24 mouse cellular contexts compared by ENCODE assay signal in the genomic region with DNA sequence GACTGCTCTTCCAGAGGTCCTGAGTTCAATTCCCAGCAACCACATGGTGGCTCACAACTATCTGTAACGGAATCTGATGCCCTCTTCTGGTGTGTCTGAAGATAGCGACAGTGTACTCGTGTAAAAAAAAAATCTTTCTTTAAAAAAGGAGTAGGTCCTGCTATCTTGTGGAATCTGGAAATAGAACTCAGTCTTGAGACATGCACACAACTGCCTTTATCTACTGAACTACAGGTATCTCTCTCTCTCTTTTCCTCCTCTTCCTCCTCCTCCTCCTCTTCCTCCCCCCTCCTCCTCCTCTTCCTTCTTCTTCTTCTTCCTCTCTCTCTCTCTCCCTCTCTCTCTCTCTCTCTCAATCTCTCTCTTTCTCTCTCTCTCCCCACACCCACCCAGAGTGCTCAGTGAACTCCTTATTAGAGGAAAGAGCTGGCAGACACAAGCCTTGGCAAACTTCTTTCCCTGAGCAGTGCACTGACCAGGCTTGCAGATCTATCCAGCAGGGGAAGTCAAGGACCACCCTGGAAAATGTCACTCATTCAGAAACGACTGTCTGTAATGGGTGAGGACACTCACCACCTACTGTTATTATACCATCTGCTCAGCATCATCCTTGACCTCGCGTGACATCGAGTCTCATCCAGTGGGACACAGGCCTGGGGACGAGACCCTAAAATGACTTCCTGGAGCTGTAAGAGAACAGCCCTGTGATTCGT. TPM values are rescaled to one million over a fixed set of nuclear protein-coding genes. Genes with fewer than 3 reads are reported as not detected.
DNase-seq lines count a peak whose midpoint lies in the region; ATAC-seq and TF ChIP-seq lines count a peak whose summit lies in the region.
"Had no signal": no experiment of that assay in that cellular context is flagged by ENCODE, and none has a peak within 500 bp of the region (broad histone marks: within the 10 kb centered on the region; RNA-seq: fewer than 3 reads in every experiment).

No protein-coding gene starts in this region.

- no peak overlapping the region for H3K9ac ChIP-seq in forebrain, postnatal 0 days
- H3K9ac ChIP-seq in forebrain, embryonic 12.5 days, result no peak overlapping the region
- H3K9ac ChIP-seq in kidney, postnatal 0 days (ENCODE audit: low read depth, low read length), result no peak overlapping the region
- no peak overlapping the region for H3K9ac ChIP-seq in lung, postnatal 0 days (replicated peaks; ENCODE audit: low read depth)
- H3K9ac ChIP-seq in stomach, postnatal 0 days (ENCODE audit: low read length), result no peak overlapping the region
- H3K9ac ChIP-seq: liver, embryonic 15.5 days; midbrain, embryonic 15.5 days; neural tube, embryonic 15.5 days had no signal

- no peak overlapping the region for H3K4me3 ChIP-seq in forebrain, postnatal 0 days (ENCODE audit: low read depth, low read length)
- no peak overlapping the region for H3K4me3 ChIP-seq in forebrain, embryonic 12.5 days (replicated peaks)
- no peak overlapping the region for H3K4me3 ChIP-seq in kidney, postnatal 0 days (replicated peaks; ENCODE audit: low read depth, low read length)
- no peak overlapping the region for H3K4me3 ChIP-seq in lung, postnatal 0 days (ENCODE audit: low read depth, low read length)
- H3K4me3 ChIP-seq in stomach, postnatal 0 days (ENCODE audit: low read depth, low read length), result no peak overlapping the region
- H3K4me3 ChIP-seq: liver, embryonic 15.5 days; megakaryocyte, embryonic 14.5 days; midbrain, embryonic 15.5 days; neural tube, embryonic 15.5 days had no signal

- no peak overlapping the region for H3K27ac ChIP-seq in forebrain, postnatal 0 days (ENCODE audit: low read depth, low read length)
- no peak overlapping the region for H3K27ac ChIP-seq in forebrain, embryonic 12.5 days
- H3K27ac ChIP-seq in kidney, postnatal 0 days, result no peak overlapping the region
- no peak overlapping the region for H3K27ac ChIP-seq in lung, postnatal 0 days (ENCODE audit: low read length)
- no peak overlapping the region for H3K27ac ChIP-seq in stomach, postnatal 0 days (replicated peaks)
- H3K27ac ChIP-seq: liver, embryonic 15.5 days; midbrain, embryonic 15.5 days; neural tube, embryonic 15.5 days had no signal

- H3K9me3 ChIP-seq in forebrain, postnatal 0 days (ENCODE audit: low read length), result no peaks in the 10 kb centered on the region
- no peaks in the 10 kb centered on the region for H3K9me3 ChIP-seq in forebrain, embryonic 12.5 days
- no peaks in the 10 kb centered on the region for H3K9me3 ChIP-seq in kidney, postnatal 0 days (replicated peaks; ENCODE audit: low read length)
- no peaks in the 10 kb centered on the region for H3K9me3 ChIP-seq in lung, postnatal 0 days (ENCODE audit: low read length)
- H3K9me3 ChIP-seq in stomach, postnatal 0 days (ENCODE audit: control insufficient read depth, low read length), result no peaks in the 10 kb centered on the region
- H3K9me3 ChIP-seq: liver, embryonic 15.5 days; megakaryocyte, embryonic 14.5 days; midbrain, embryonic 15.5 days; neural tube, embryonic 15.5 days had no signal

- ATAC-seq in forebrain, postnatal 0 days, result no peak
- ATAC-seq in forebrain, embryonic 12.5 days (ENCODE audit: low FRiP score), result no peak
- no peak for ATAC-seq in kidney, postnatal 0 days (replicated peaks; ENCODE audit: low FRiP score, low read depth)
- ATAC-seq in lung, postnatal 0 days, result peak; percentile 35; the same call in 1 of the 2 replicates
- ATAC-seq in stomach, postnatal 0 days (ENCODE audit: low FRiP score, low TSS enrichment), result no peak
- ATAC-seq: midbrain, embryonic 15.5 days had no signal

- no peak for TF ChIP-seq EP300 in lung, postnatal 0 days (IDR thresholded peaks at IDR 0.05)
- no peak for TF ChIP-seq EP300 in stomach, postnatal 0 days (optimal IDR thresholded peaks at IDR 0.05)

- peak; percentile 42 for TF ChIP-seq CTCF in forebrain, postnatal 0 days (IDR thresholded peaks at IDR 0.05; ENCODE audit: low read depth)
- TF ChIP-seq CTCF in kidney, postnatal 0 days (IDR thresholded peaks at IDR 0.05; ENCODE audit: low read depth), result peak; percentile 52
- TF ChIP-seq CTCF in lung, postnatal 0 days (IDR thresholded peaks at IDR 0.05), result peak; percentile 67
- TF ChIP-seq CTCF in stomach, postnatal 0 days (IDR thresholded peaks at IDR 0.05; ENCODE audit: low read depth), result peak; percentile 61

- DNase-seq in forebrain, postnatal 0 days, result no peak
- no peak for DNase-seq in kidney, postnatal 0 days (ENCODE audit: low spot score)
- DNase-seq in kidney, postnatal 10 days, result no peak
- no peak for DNase-seq in lung, postnatal 0 days (ENCODE audit: low spot score)
- DNase-seq in lung, postnatal 25 days (ENCODE audit: low spot score), result no peak
- no peak for DNase-seq in stomach, postnatal 0 days (ENCODE audit: low spot score)
- DNase-seq in kidney, adult 9 months, result no peak
- DNase-seq: adrenal gland, adult 2 months; cerebellum, adult 8-10 months; kidney, adult 8-10 months; kidney, postnatal 4 days; right cerebral cortex, postnatal 14 days; spleen, adult 18-20 months; thymus, postnatal 36 days had no signal

- H3K4me1 ChIP-seq in forebrain, postnatal 0 days (ENCODE audit: insufficient read depth), result no peaks in the 10 kb centered on the region
- H3K4me1 ChIP-seq in forebrain, embryonic 12.5 days, result no peaks in the 10 kb centered on the region
- H3K4me1 ChIP-seq in kidney, postnatal 0 days (replicated peaks; ENCODE audit: insufficient read depth, low read length), result no peaks in the 10 kb centered on the region
- H3K4me1 ChIP-seq in lung, postnatal 0 days (ENCODE audit: insufficient read depth, low read depth, low read length), result no peaks in the 10 kb centered on the region
- no peaks in the 10 kb centered on the region for H3K4me1 ChIP-seq in stomach, postnatal 0 days (replicated peaks; ENCODE audit: control insufficient read depth, insufficient read depth)
- H3K4me1 ChIP-seq: liver, embryonic 15.5 days; midbrain, embryonic 15.5 days; neural tube, embryonic 15.5 days had no signal

- H3K4me2 ChIP-seq in forebrain, postnatal 0 days (ENCODE audit: low read depth), result no peak overlapping the region
- no peak overlapping the region for H3K4me2 ChIP-seq in forebrain, embryonic 12.5 days
- H3K4me2 ChIP-seq in kidney, postnatal 0 days (ENCODE audit: low read length), result no peak overlapping the region
- no peak overlapping the region for H3K4me2 ChIP-seq in lung, postnatal 0 days (replicated peaks; ENCODE audit: low read depth, low read length)
- no peak overlapping the region for H3K4me2 ChIP-seq in stomach, postnatal 0 days (replicated peaks; ENCODE audit: low read depth)
- H3K4me2 ChIP-seq: liver, embryonic 15.5 days; midbrain, embryonic 15.5 days; neural tube, embryonic 15.5 days had no signal

- WGBS in forebrain, postnatal 0 days, result 79% methylated on average over 9 of the region's 9 CpGs
- WGBS in forebrain, embryonic 12.5 days, result 85% methylated on average over 9 of the region's 9 CpGs
- WGBS in kidney, postnatal 0 days, result 76% methylated on average over 9 of the region's 9 CpGs
- 76% methylated on average over 9 of the region's 9 CpGs for WGBS in lung, postnatal 0 days
- 73% methylated on average over 9 of the region's 9 CpGs for WGBS in stomach, postnatal 0 days

- H3K36me3 ChIP-seq in forebrain, postnatal 0 days (ENCODE audit: insufficient read depth), result no peaks in the 10 kb centered on the region
- H3K36me3 ChIP-seq in forebrain, embryonic 12.5 days (replicated peaks), result no peaks in the 10 kb centered on the region
- no peaks in the 10 kb centered on the region for H3K36me3 ChIP-seq in kidney, postnatal 0 days (ENCODE audit: insufficient read depth, low read length)
- H3K36me3 ChIP-seq in lung, postnatal 0 days (ENCODE audit: insufficient read depth, low read length), result no peaks in the 10 kb centered on the region
- no peaks in the 10 kb centered on the region for H3K36me3 ChIP-seq in stomach, postnatal 0 days (ENCODE audit: control insufficient read depth, insufficient read depth, low read length)
- H3K36me3 ChIP-seq: liver, embryonic 15.5 days; midbrain, embryonic 15.5 days; neural tube, embryonic 15.5 days had no signal

- H3K27me3 ChIP-seq in forebrain, postnatal 0 days (ENCODE audit: insufficient read depth, low read length), result no peaks in the 10 kb centered on the region
- H3K27me3 ChIP-seq in forebrain, embryonic 12.5 days, result no peaks in the 10 kb centered on the region
- H3K27me3 ChIP-seq in kidney, postnatal 0 days (ENCODE audit: insufficient read depth, low read length), result no peaks in the 10 kb centered on the region
- no peaks in the 10 kb centered on the region for H3K27me3 ChIP-seq in lung, postnatal 0 days (replicated peaks; ENCODE audit: insufficient read depth, low read length)
- H3K27me3 ChIP-seq in stomach, postnatal 0 days (ENCODE audit: control insufficient read depth, insufficient read depth, low read length), result no peaks in the 10 kb centered on the region
- H3K27me3 ChIP-seq: liver, embryonic 15.5 days; megakaryocyte, embryonic 14.5 days; midbrain, embryonic 15.5 days; neural tube, embryonic 15.5 days had no signal

RNA-seq across cellular contexts. Expression of a gene that starts 3.2 kb away (rescaled TPM):
- total RNA-seq in forebrain, postnatal 0 days (2014; rRNA removed), result not detected in 2 replicates
- not detected in 2 replicates for polyA plus RNA-seq in forebrain, postnatal 0 days (2015; fragmentation: Nextera tagmentation; extraction: Ambion mirVana)
- not detected in 2 replicates for polyA plus RNA-seq in forebrain, embryonic 12.5 days (2016; fragmentation: Nextera tagmentation; extraction: Ambion mirVana)
- polyA plus RNA-seq in kidney, postnatal 0 days (2015; fragmentation: Nextera tagmentation; extraction: Ambion mirVana), result not detected in 2 replicates
- polyA plus RNA-seq in lung, postnatal 0 days (2015; fragmentation: Nextera tagmentation; extraction: Ambion mirVana), result not detected in 2 replicates
- not detected in 2 replicates for polyA plus RNA-seq in stomach, postnatal 0 days (2015; fragmentation: Nextera tagmentation; extraction: Ambion mirVana)
- total RNA-seq: adrenal gland, adult 2 months; gastrocnemius, adult 18-20 months had no signal
- polyA plus RNA-seq: adrenal gland, adult 2 months; embryonic facial prominence, embryonic 14.5 days; heart, embryonic 16.5 days; hindbrain, embryonic 11.5 days; limb, embryonic 14.5 days; liver, embryonic 15.5 days; midbrain, embryonic 15.5 days; neural tube, embryonic 15.5 days had no signal

RNA-seq across cellular contexts. Expression of a gene that starts 39.6 kb away (rescaled TPM):
- total RNA-seq in forebrain, postnatal 0 days (2014; rRNA removed), result 61.1 and 72.6 TPM in 2 replicates
- 4.3 and 5.5 TPM in 2 replicates for polyA plus RNA-seq in forebrain, postnatal 0 days (2015; fragmentation: Nextera tagmentation; extraction: Ambion mirVana)
- 8.9 and 9.6 TPM in 2 replicates for polyA plus RNA-seq in forebrain, embryonic 12.5 days (2016; fragmentation: Nextera tagmentation; extraction: Ambion mirVana)
- 8.2 and 9.5 TPM in 2 replicates for polyA plus RNA-seq in kidney, postnatal 0 days (2015; fragmentation: Nextera tagmentation; extraction: Ambion mirVana)
- polyA plus RNA-seq in lung, postnatal 0 days (2015; fragmentation: Nextera tagmentation; extraction: Ambion mirVana), result 7.2 and 7.5 TPM in 2 replicates
- 2.6 and 3.2 TPM in 2 replicates for polyA plus RNA-seq in stomach, postnatal 0 days (2015; fragmentation: Nextera tagmentation; extraction: Ambion mirVana)

RNA-seq across cellular contexts. Expression of a gene that starts 45.4 kb away (rescaled TPM):
- total RNA-seq in forebrain, postnatal 0 days (2014; rRNA removed), result 238 and 277 TPM in 2 replicates
- 157 and 215 TPM in 2 replicates for polyA plus RNA-seq in forebrain, postnatal 0 days (2015; fragmentation: Nextera tagmentation; extraction: Ambion mirVana)
- 457 and 459 TPM in 2 replicates for polyA plus RNA-seq in forebrain, embryonic 12.5 days (2016; fragmentation: Nextera tagmentation; extraction: Ambion mirVana)
- polyA plus RNA-seq in kidney, postnatal 0 days (2015; fragmentation: Nextera tagmentation; extraction: Ambion mirVana), result 265 and 274 TPM in 2 replicates
- polyA plus RNA-seq in lung, postnatal 0 days (2015; fragmentation: Nextera tagmentation; extraction: Ambion mirVana), result 134 and 144 TPM in 2 replicates
- 53.6 and 56.6 TPM in 2 replicates for polyA plus RNA-seq in stomach, postnatal 0 days (2015; fragmentation: Nextera tagmentation; extraction: Ambion mirVana)
